Mouse (Mus musculus) brain, embryonic 14.5 days (tissue): ENCODE results near the gene Sema4g.

ENCODE experiments used
- CTCF ChIP-seq: fragments of 200-500 bp; IDR thresholded peaks from 2 replicates; pipeline ENCODE4 v1.5.1; 2012; ENCODE audit warnings: inconsistent platforms, mild to moderate bottlenecking, moderate library complexity, borderline replicate concordance; ENCODE audit not compliant: insufficient read depth, insufficient read length; ENCODE audit errors: extremely low read depth
- POLR2A ChIP-seq: fragments of 200-500 bp; IDR thresholded peaks from 2 replicates; pipeline ENCODE4 v1.6.1; 2012; ENCODE audit warnings: mild to moderate bottlenecking, inconsistent platforms, borderline replicate concordance; ENCODE audit not compliant: poor library complexity, insufficient read depth, insufficient read length, severe bottlenecking; ENCODE audit errors: extremely low read depth

- TF ChIP-seq POLR2A (no peak), CTCF (no peak)
These were observed 60.6 kb downstream of the Sema4g start for GRCm38 (mm10) chr19:45049523-45049922.
